Mouse (Mus musculus) MEL (cell line): ENCODE data around the gene Dnm2.

Experiments
- CHD1 ChIP-seq: IDR thresholded peaks from 2 replicates; pipeline ENCODE4 v1.6.1; 2012; ENCODE audit warnings: low read depth, mild to moderate bottlenecking, inconsistent platforms, low read length, improper control_type of control experiment
- CTCF ChIP-seq, 3 experiments: IDR thresholded peaks in 2 of 3; conservative IDR thresholded peaks in 1 of 3; 2 replicates each; pipeline ENCODE4 v1.5.1; 2011 to 2012; ENCODE audit warnings: low read length in 3 of 3, low read depth in 2 of 3, mild to moderate bottlenecking in 2 of 3, improper control_type of control experiment in 1 of 3, inconsistent platforms in 1 of 3, mixed read lengths in 1 of 3, moderate library complexity in 1 of 3; ENCODE audit not compliant: control insufficient read depth in 1 of 3, insufficient read depth in 1 of 3, poor library complexity in 1 of 3, severe bottlenecking in 1 of 3
- EP300 ChIP-seq, 2 experiments: IDR thresholded peaks; 2 replicates each; pipeline ENCODE4 v1.6.1; 2011; ENCODE audit warnings: improper control_type of control experiment in 2 of 2, low read length in 2 of 2, low read depth in 1 of 2, mild to moderate bottlenecking in 1 of 2
- ETS1 ChIP-seq: IDR thresholded peaks from 2 replicates; pipeline ENCODE4 v1.6.1; 2012; ENCODE audit warnings: low read depth, mild to moderate bottlenecking, inconsistent platforms, low read length, improper control_type of control experiment, moderate library complexity
- MAZ ChIP-seq: IDR thresholded peaks from 2 replicates; pipeline ENCODE4 v1.6.1; 2012; ENCODE audit warnings: low read depth, mild to moderate bottlenecking, inconsistent platforms, low read length, improper control_type of control experiment
- MYC ChIP-seq: IDR thresholded peaks from 2 replicates; pipeline ENCODE4 v1.6.1; 2011; ENCODE audit warnings: low read depth, mild to moderate bottlenecking, low read length, improper control_type of control experiment, moderate library complexity
- NRF1 ChIP-seq: IDR thresholded peaks from 2 replicates; pipeline ENCODE4 v1.6.1; 2014; ENCODE audit warnings: low read depth, mild to moderate bottlenecking, inconsistent platforms, low read length, improper control_type of control experiment, moderate library complexity; ENCODE audit not compliant: poor library complexity, insufficient read depth, severe bottlenecking
- POLR2A ChIP-seq, 2 experiments: IDR thresholded peaks; 2 replicates each; pipeline ENCODE4 v1.6.1; 2011 to 2012; ENCODE audit warnings: low read length in 2 of 2, mild to moderate bottlenecking in 2 of 2, control low read depth in 1 of 2, improper control_type of control experiment in 1 of 2, low read depth in 1 of 2, moderate library complexity in 1 of 2; ENCODE audit not compliant: control insufficient read depth in 1 of 2, insufficient read depth in 1 of 2, poor library complexity in 1 of 2
- SMC3 ChIP-seq: IDR thresholded peaks from 2 replicates; pipeline ENCODE4 v1.6.1; 2011; ENCODE audit warnings: low read depth, low read length, improper control_type of control experiment
- TCF12 ChIP-seq: IDR thresholded peaks from 2 replicates; pipeline ENCODE4 v1.6.1; 2014; ENCODE audit warnings: low read depth, mild to moderate bottlenecking, inconsistent platforms, low read length, improper control_type of control experiment, moderate library complexity
- USF2 ChIP-seq, 2 experiments: IDR thresholded peaks; 2 replicates each; pipeline ENCODE4 v1.6.1; 2011 to 2012; ENCODE audit warnings: improper control_type of control experiment in 2 of 2, low read length in 2 of 2, borderline replicate concordance in 1 of 2, inconsistent platforms in 1 of 2, low read depth in 1 of 2, mild to moderate bottlenecking in 1 of 2; ENCODE audit not compliant: insufficient read depth in 1 of 2
- ZC3H11A ChIP-seq: IDR thresholded peaks from 2 replicates; pipeline ENCODE4 v1.6.1; 2012; ENCODE audit warnings: low read depth, mild to moderate bottlenecking, inconsistent platforms, low read length, improper control_type of control experiment

- TF ChIP-seq ETS1 (no peak), POLR2A (IDR thresholded peaks at IDR 0.05; ENCODE audit: control insufficient read depth in 1 of 2, insufficient read depth in 1 of 2, low read depth in 1 of 2, low read length in 2 of 2, poor library complexity in 1 of 2) (peak in 1 of 2 experiments; percentile 45; a peak in 1 of 4 replicates), MAZ (no peak), SMC3 (no peak), MYC (no peak), NRF1 (no peak), CTCF (IDR thresholded peaks at IDR 0.05 in 2 of 3, conservative IDR thresholded peaks at IDR 0.05 in 1 of 3; ENCODE audit: control insufficient read depth in 1 of 3, insufficient read depth in 1 of 3, low read depth in 2 of 3, low read length in 3 of 3, poor library complexity in 1 of 3, severe bottlenecking in 1 of 3) (no peak), TCF12 (no peak), EP300 (IDR thresholded peaks at IDR 0.05; ENCODE audit: low read depth in 1 of 2, low read length in 2 of 2) (no peak), USF2 (IDR thresholded peaks at IDR 0.05; ENCODE audit: borderline replicate concordance in 1 of 2, insufficient read depth in 1 of 2, low read depth in 1 of 2, low read length in 2 of 2) (no peak), CHD1 (no peak), ZC3H11A (no peak)
Observed at GRCm38 (mm10) chr9:21507753-21508430, 83.2 kb downstream of the Dnm2 start.
